Mouse (Mus musculus) adrenal gland, adult 18-20 months (tissue): ENCODE measurements around the gene Ggcx. TPM values are rescaled to one million over a fixed set of nuclear protein-coding genes. Genes with fewer than 3 reads are reported as not detected.
A peak's percentile ranks its signal among the peaks of the same experiment; 100 is the strongest.
"Not testable (repeated sequence)": the region's sequence is repeated elsewhere in the genome, so short reads cannot be mapped to it uniquely, and the experiment has no call there.

ENCODE experiments used
- DNase-seq, 2 experiments: peaks; one replicate each; pipeline ENCODE4 v3.0.0; 2021 to 2022; ENCODE audit warnings: low spot score in 2 of 2
- total RNA-seq, 2 experiments: library from RNA; stranded (reverse); gene quantifications; 1 replicate in 1 of 2; 2 replicates in 1 of 2; pipeline ENCODE4 v1.2.3; 2021

Ggcx gene
- total RNA-seq, 2 experiments from 2014 or later = 48.6 to 59.5 TPM

DNA sequence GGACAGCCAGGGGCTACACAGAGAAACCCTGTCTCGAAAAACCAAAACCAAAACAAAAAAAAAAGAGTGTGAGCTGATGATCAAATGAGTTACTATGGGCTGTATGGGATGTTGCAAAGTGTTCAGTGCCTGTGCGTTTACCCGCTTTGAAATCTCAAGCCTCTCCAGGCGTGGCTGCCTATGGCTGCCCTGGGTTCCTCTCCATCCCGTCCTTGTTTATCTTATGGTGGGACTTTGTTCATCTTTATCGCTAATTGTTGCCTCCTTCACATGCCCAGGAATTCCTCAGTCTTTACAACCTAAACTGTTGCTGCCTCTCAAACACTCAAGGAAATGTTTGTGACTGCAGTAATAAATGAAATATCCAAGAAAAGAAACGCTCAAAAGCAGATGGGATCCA lies 44.3 kb downstream of the Ggcx start:
- DNase-seq = no peak

- DNase-seq = no peak
These were observed 44.8 kb downstream of the Ggcx start for GRCm38 (mm10) chr6:72458921-72459320.

- peak in 1 of 2 experiments; percentile 34 for DNase-seq
These were observed 46.1 kb downstream of the Ggcx start for GRCm38 (mm10) chr6:72460036-72460801.

DNA sequence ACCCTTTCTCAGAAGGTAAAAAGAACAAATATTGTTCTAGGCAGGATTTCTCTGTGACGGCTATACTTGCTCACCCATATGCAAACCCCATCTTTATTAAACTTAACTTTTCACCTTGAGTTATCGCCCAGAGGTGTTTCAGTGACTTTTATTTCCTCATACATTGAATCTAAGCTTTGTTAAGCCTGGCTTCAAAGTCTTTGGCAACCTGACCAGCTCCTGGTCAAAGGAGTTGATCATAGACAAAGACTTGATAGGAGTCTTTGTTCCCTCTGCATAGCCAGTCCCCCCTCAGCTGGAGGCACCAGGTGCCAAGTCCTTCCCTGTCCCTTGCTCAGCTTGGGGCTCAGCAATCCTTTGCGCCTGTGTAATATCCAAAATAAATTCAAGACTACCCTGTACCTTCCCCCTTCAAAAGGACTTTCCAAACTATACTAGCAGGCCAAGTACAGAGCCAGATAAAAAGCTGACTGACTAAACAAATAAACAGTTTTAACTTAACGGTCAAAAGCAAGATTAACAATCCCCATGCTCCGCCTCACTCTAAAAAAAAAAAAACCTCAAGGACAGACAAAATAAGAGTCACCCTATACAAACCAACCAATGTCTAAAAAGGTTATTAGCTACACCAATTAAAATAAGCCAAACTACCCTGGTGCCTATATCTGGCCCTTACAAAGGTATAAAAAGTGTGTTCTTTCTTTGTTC lies 48.6 kb downstream of the Ggcx start:
- not testable (repeated sequence) for DNase-seq

DNA sequence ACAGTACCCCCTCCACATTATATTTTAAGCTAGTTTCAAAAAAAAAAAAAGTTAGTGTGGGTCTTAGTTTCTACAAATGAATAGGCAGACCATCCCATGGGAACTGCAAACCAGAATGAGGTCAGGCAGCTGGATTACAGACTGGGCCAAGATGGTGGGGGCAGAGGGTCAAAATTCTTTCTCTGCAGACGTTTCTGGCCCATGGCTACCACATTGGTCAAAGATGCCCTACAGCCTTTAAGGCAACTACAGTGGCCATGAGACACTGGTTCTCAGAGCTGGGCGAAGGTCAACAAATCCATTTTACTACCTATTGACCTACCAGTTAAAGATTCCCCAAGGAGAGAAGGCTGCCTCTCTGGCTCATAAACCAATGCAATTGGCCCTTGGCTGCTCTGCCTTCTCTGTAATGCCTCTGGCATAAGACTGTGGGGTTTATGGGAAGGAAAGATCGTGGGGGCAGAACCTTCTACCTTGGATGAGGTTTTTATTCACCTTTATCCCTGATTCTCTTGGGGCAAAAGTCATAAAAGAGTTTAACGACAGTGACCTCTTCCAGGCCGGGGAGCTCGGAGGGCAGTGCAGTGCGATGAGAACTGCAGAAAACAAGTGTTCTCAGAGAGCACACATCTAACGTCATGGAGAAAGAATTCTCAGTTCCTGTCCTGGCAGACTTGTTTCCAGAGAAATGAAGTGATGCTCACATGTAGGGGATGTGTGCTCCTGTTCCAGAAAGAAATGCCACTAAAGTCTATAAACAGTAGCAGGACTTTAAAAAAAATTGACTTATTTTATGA lies 51.5 kb downstream of the Ggcx start:
- no peak for DNase-seq

DNA sequence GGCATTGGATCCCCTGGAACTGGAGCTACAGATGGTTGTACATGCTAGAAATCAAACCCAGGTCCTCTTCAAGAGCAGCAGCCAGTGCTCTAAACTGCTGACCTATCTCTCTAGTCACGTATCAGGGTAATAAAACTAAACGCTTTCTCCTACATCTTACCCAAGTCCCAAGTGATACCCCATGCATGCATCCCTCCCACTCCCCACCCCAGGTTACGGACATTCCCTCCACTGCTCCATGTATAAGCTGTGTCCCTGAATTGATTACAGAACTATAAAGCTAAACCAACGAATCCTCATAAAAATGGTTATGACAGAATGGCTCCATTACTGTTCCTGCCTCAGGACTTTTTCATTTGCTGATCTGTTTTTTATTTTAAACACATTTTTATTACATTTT lies 52.1 kb downstream of the Ggcx start:
- no peak for DNase-seq

DNA sequence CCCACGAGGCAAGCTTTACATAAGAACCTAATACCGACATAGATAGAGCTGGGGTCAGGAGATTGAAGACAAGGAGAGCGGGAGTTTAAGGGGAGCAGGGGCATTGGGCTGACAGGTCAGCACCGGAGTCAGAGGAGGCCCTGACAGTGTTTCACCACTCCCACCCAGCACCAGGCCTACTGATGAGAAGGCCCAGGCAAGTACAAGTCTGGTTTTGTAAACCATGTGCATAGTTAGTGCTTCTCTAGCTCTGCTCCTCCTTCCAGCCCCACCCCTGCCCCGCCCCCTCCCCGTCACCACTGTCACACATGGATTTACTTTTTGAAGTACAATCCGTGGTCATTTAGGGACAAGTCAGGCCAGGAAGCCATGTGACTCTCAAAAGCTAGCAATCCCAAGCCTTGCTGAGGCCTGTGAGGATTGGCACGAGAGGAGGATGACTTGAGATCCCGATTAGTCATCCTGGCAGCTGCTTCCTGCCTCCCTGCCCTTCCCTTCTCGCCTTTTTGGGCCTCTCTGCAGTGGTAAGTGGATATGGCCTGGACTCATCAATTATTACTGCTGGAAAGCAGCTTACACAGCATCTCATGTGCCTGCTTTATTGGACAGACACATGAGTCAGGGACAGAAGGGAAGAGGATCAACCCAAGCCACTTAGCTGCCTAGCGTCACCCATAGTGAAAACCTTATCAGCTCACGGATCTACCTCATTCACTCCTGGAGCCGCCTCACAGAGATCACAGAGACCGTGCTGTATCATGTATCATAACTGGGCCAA lies 59.3 kb downstream of the Ggcx start:
- DNase-seq = peak; percentile 37

- DNase-seq = no peak
These were observed 61.3 kb downstream of the Ggcx start for GRCm38 (mm10) chr6:72475221-72475985.

- no peak for DNase-seq
These were observed 62.7 kb downstream of the Ggcx start for GRCm38 (mm10) chr6:72476836-72477235.

GRCm38 (mm10) chr6:72477621-72478020 lies 63.5 kb downstream of the Ggcx start:
- DNase-seq = peak in 1 of 2 experiments; percentile 46

DNA sequence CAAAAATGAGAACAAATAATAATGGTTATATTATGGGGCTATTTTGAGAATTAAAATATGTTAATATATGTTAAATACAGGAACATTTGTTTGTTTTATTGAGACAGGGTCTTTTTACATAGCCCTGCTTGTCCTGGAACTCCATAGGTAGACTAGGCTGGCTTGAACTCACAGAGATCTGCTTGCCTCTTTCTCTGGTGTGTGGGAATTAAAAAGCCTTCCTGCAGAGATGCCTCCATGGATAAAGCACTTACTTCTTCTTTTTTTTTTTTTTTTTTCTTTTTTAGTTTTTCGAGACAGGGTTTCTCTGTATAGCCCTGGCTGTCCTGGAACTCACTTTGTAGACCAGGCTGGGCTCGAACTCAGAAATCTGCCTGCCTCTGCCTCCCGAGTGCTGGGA lies 64.6 kb downstream of the Ggcx start:
- DNase-seq = not testable (repeated sequence)

DNA sequence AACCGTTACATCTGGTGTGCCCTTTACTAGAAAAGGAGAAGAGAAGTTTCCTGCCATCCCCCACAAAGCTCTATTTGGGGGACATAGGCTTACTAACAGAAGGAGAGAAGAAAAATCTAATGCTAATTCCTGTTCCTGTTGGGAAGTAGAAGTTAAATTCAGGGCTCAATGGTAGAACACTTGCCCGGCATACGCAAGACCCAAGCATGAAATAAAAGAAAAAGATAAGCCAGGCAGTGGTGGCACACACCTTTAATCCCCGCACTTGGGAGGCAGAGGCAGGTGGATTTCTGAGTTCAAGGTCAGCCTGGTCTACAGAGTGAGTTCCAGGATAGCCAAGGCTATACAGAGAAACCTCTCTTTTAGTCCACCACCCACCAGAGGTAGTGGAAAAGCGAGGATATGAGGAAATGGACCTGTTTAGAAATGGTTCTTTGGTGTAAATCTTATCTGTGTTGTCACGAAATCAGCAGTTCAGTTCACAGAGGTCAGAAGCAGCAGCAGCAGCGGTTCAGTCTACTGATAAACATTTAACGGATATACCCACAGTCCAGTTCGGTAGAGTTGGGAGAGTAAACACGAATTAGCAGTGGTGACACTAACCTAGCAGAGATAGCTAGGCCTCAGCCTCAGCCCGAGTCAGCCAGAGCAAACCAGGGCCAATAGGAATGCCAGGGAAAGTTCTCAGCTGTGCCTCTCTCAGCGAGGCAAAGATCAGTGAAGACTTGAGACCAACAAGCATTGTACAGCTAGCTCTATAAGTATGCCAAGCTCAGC lies 65.7 kb downstream of the Ggcx start:
- no peak for DNase-seq

DNA sequence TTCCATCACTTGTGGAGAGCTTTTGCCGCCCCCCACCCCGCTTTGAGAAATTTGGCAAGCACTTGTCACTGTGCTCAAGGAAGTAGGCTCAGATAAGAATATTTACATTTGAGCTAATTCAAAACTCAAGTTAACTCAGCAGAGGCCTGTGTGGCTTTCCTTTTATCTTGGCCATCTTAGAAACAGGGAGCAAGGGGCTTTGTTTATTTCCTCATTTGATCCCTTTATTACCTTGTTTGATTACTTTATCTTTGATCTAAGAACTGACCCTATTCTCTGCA lies 66.3 kb downstream of the Ggcx start:
- no peak for DNase-seq

Other genes starting within 250 kb of the Ggcx start
- gene Atoh8, start 178.7 kb upstream of the Ggcx start, total RNA-seq = 1 to 10 TPM; 2.9 to 3.7 TPM
- gene Sftpb, start 109.7 kb upstream of the Ggcx start, total RNA-seq = not detected
- gene Usp39, start 69.1 kb upstream of the Ggcx start, total RNA-seq = 10 to 100 TPM; 30.9 to 31.7 TPM
- gene 0610030E20Rik, start 67.0 kb upstream of the Ggcx start, total RNA-seq = 10 to 100 TPM; 24.2 to 33.2 TPM
- gene Tmem150a, start 58.9 kb upstream of the Ggcx start, total RNA-seq = 10 to 100 TPM; 24.3 to 24.4 TPM
- gene Rnf181, start 47.4 kb upstream of the Ggcx start, total RNA-seq = 100 to 1,000 TPM; 187 to 460 TPM
- gene Vamp5, start 33.8 kb upstream of the Ggcx start, total RNA-seq = 10 to 100 TPM; 22.9 to 25.5 TPM
- gene Vamp8, start 23.6 kb upstream of the Ggcx start, total RNA-seq = 100 to 1,000 TPM; 111 to 140 TPM
- gene Mat2a, start 25.2 kb downstream of the Ggcx start, total RNA-seq = 100 to 1,000 TPM; 291 to 320 TPM
- gene Sh2d6, start 107.4 kb downstream of the Ggcx start, total RNA-seq = under 1 TPM; 0.26 to 0.27 TPM
- gene Capg, start 130.1 kb downstream of the Ggcx start, total RNA-seq = 10 to 100 TPM; 43.1 to 57.0 TPM
- 10 to 100 TPM; 10.9 to 13.5 TPM for gene Elmod3, start 184.1 kb downstream of the Ggcx start, total RNA-seq
- 100 to 1,000 TPM; 332 to 343 TPM for gene Retsat, start 184.2 kb downstream of the Ggcx start, total RNA-seq
- 100 to 1,000 TPM; 241 to 257 TPM for gene Tgoln1, start 202.7 kb downstream of the Ggcx start, total RNA-seq